In genomic region chr9:66350788-66351430, GRCm38 (mm10) we compare ENCODE assay signal across 8 mouse cellular contexts. TPM values are rescaled to one million over a fixed set of nuclear protein-coding genes. Genes with fewer than 3 reads are reported as not detected.
DNase-seq lines count a peak whose midpoint lies in the region; ATAC-seq and TF ChIP-seq lines count a peak whose summit lies in the region.

No protein-coding gene starts in this region.

- no peaks in the 10 kb centered on the region for H3K36me3 ChIP-seq in spleen, adult 2 months (ENCODE audit: control insufficient read depth, insufficient read depth, low read length)
- no peaks in the 10 kb centered on the region for H3K36me3 ChIP-seq in forebrain, embryonic 12.5 days (replicated peaks)
- no peaks in the 10 kb centered on the region for H3K36me3 ChIP-seq in kidney, embryonic 16.5 days (ENCODE audit: insufficient read depth, low read length)
- H3K36me3 ChIP-seq in midbrain, embryonic 15.5 days (replicated peaks): no peaks in the 10 kb centered on the region

- H3K9me3 ChIP-seq in forebrain, embryonic 12.5 days: no peaks in the 10 kb centered on the region
- H3K9me3 ChIP-seq in kidney, embryonic 16.5 days (ENCODE audit: low read length): no peaks in the 10 kb centered on the region
- no peaks in the 10 kb centered on the region for H3K9me3 ChIP-seq in midbrain, embryonic 15.5 days

- no peak for TF ChIP-seq POLR2A in spleen, adult 2 months (IDR thresholded peaks at IDR 0.05; ENCODE audit: low read depth, low read length)

- H3K27ac ChIP-seq in spleen, adult 2 months (ENCODE audit: insufficient read depth, low read length): peak overlapping the region; percentile 95
- peak overlapping the region; percentile 98 for H3K27ac ChIP-seq in forebrain, embryonic 12.5 days
- peak overlapping the region; percentile 97 for H3K27ac ChIP-seq in kidney, embryonic 16.5 days (ENCODE audit: low read length)
- peak overlapping the region; percentile 97 for H3K27ac ChIP-seq in midbrain, embryonic 15.5 days

- no peak for ATAC-seq in forebrain, embryonic 12.5 days (ENCODE audit: low FRiP score)
- ATAC-seq in kidney, embryonic 16.5 days (ENCODE audit: low FRiP score, low TSS enrichment): peak; percentile 73
- ATAC-seq in midbrain, embryonic 15.5 days (replicated peaks): peak; percentile 68

- no peaks in the 10 kb centered on the region for H3K4me1 ChIP-seq in spleen, adult 2 months (ENCODE audit: control insufficient read depth, insufficient read depth, insufficient read length)
- H3K4me1 ChIP-seq in forebrain, embryonic 12.5 days: peaks cover 20% of the 10 kb centered on the region
- peaks cover 11% of the 10 kb centered on the region; the same call in 1 of the 2 replicates for H3K4me1 ChIP-seq in kidney, embryonic 16.5 days (ENCODE audit: insufficient read depth, low read length)
- H3K4me1 ChIP-seq in midbrain, embryonic 15.5 days: peaks cover 19% of the 10 kb centered on the region

- H3K9ac ChIP-seq in forebrain, embryonic 12.5 days: peak overlapping the region; percentile 96
- H3K9ac ChIP-seq in kidney, embryonic 16.5 days (replicated peaks; ENCODE audit: low read length): peak overlapping the region; percentile 97
- H3K9ac ChIP-seq in midbrain, embryonic 15.5 days: peak overlapping the region; percentile 98

- H3K4me3 ChIP-seq in spleen, adult 2 months (ENCODE audit: extremely low read depth, insufficient read depth, insufficient read length): peak overlapping the region; percentile 97
- peak overlapping the region; percentile 96 for H3K4me3 ChIP-seq in forebrain, embryonic 12.5 days (replicated peaks)
- H3K4me3 ChIP-seq in kidney, embryonic 16.5 days (ENCODE audit: low read length): peak overlapping the region; percentile 99
- peak overlapping the region; percentile 85 for H3K4me3 ChIP-seq in midbrain, embryonic 15.5 days

- no peaks in the 10 kb centered on the region for H3K27me3 ChIP-seq in spleen, adult 2 months (ENCODE audit: control insufficient read depth, insufficient read depth, low read length)
- no peaks in the 10 kb centered on the region for H3K27me3 ChIP-seq in forebrain, embryonic 12.5 days
- no peaks in the 10 kb centered on the region for H3K27me3 ChIP-seq in kidney, embryonic 16.5 days (ENCODE audit: insufficient read depth, low read length)
- no peaks in the 10 kb centered on the region for H3K27me3 ChIP-seq in midbrain, embryonic 15.5 days (replicated peaks)

- DNase-seq in cerebellum, adult 18-20 months: peak; percentile 35 to 54
- no peak for DNase-seq in cerebellum, postnatal 14 days
- DNase-seq in spleen, adult 2 months (ENCODE audit: low read depth in 1 of 2, low spot score in 2 of 2): no peak
- DNase-seq in spleen, adult 18-20 months: no peak
- DNase-seq in layer of hippocampus, adult 9-10 months (ENCODE audit: low spot score): no peak

- WGBS in spleen, adult 2 months: 1% methylated on average over 32 of the region's 32 CpGs
- WGBS in forebrain, embryonic 12.5 days: under 1% methylated on average over 32 of the region's 32 CpGs
- WGBS in kidney, embryonic 16.5 days: under 1% methylated on average over 32 of the region's 32 CpGs
- WGBS in midbrain, embryonic 15.5 days: 1% methylated on average over 32 of the region's 32 CpGs

- peak overlapping the region; percentile 79 for H3K4me2 ChIP-seq in forebrain, embryonic 12.5 days
- H3K4me2 ChIP-seq in kidney, embryonic 16.5 days (replicated peaks; ENCODE audit: low read depth, low read length): peak overlapping the region; percentile 91
- H3K4me2 ChIP-seq in midbrain, embryonic 15.5 days: peak overlapping the region; percentile 64

- no peak for TF ChIP-seq CTCF in spleen, adult 2 months (IDR thresholded peaks at IDR 0.05; ENCODE audit: extremely low read depth, insufficient read depth, insufficient read length, insufficient replicate concordance)

RNA-seq across cellular contexts. Expression of gene Herc1, which starts 0.7 kb away (rescaled TPM):
- polyA plus RNA-seq in spleen, adult 2 months (2012; rRNA removed): 17.7 and 18.9 TPM in 2 replicates
- polyA plus RNA-seq in forebrain, embryonic 12.5 days (2016; fragmentation: Nextera tagmentation; extraction: Ambion mirVana): 50.9 and 54.9 TPM in 2 replicates
- 18.5 and 21.1 TPM in 2 replicates for polyA plus RNA-seq in kidney, embryonic 16.5 days (2015; fragmentation: Nextera tagmentation; extraction: Ambion mirVana)
- polyA plus RNA-seq in midbrain, embryonic 15.5 days (2015; fragmentation: Nextera tagmentation; extraction: Ambion mirVana): 50.5 and 55.2 TPM in 2 replicates

Comparison
In these comparisons a context has a peak if more than half of its experiments do, and no peak if none do; other contexts are left out.
1. DNase-seq: peak in cerebellum, adult 18-20 months (2 of 2); none in cerebellum, postnatal 14 days (0 of 2), spleen, adult 2 months (0 of 2), spleen, adult 18-20 months (0 of 2) and layer of hippocampus, adult 9-10 months (single experiment).
2. Peak in every context shown above with its lines, with median percentiles within 50 percentile points of each other: H3K27ac ChIP-seq, H3K4me3 ChIP-seq, H3K4me2 ChIP-seq and H3K9ac ChIP-seq.